Mouse (Mus musculus) heart, embryonic 13.5 days (tissue): ENCODE measurements around the gene Aldh6a1. TPM values are rescaled to one million over a fixed set of nuclear protein-coding genes. Genes with fewer than 3 reads are reported as not detected.

Experiments
- ATAC-seq: fragments of 200-750 bp; cut with Nextera tagmentation; 2 replicates; pipeline ENCODE4 v1.8.0; 2017; ENCODE audit warnings: moderate TSS enrichment; ENCODE audit not compliant: insufficient number of reproducible peaks, low FRiP score, low TSS enrichment; ENCODE audit errors: extremely low read depth
- H3K27ac ChIP-seq: fragments of 300-500 bp; sonication (generic); replicated peaks from 2 replicates; pipeline ENCODE4 v1.5.1; 2015; ENCODE audit warnings: moderate library complexity, mild to moderate bottlenecking, inconsistent platforms
- H3K27me3 ChIP-seq: fragments of 300-500 bp; sonication (generic); replicated peaks from 2 replicates; pipeline ENCODE4 v1.6.1; 2015; ENCODE audit warnings: mild to moderate bottlenecking, inconsistent platforms
- H3K36me3 ChIP-seq: fragments of 300-500 bp; sonication (generic); 2 replicates; pipeline ENCODE4 v1.6.1; 2015; ENCODE audit warnings: mild to moderate bottlenecking, inconsistent platforms
- H3K4me1 ChIP-seq: fragments of 300-500 bp; sonication (generic); 2 replicates; pipeline ENCODE4 v1.6.1; 2015; ENCODE audit warnings: inconsistent platforms
- H3K4me2 ChIP-seq: fragments of 300-500 bp; sonication (generic); 2 replicates; pipeline ENCODE4 v1.6.1; 2015; ENCODE audit warnings: inconsistent platforms, mild to moderate bottlenecking, moderate library complexity
- H3K4me3 ChIP-seq: fragments of 300-500 bp; sonication (generic); 2 replicates; pipeline ENCODE4 v1.5.1; 2015; ENCODE audit warnings: moderate library complexity, mild to moderate bottlenecking, inconsistent platforms
- H3K9ac ChIP-seq: fragments of 300-500 bp; sonication (generic); 2 replicates; pipeline ENCODE4 v1.6.1; 2015; ENCODE audit warnings: inconsistent platforms, mild to moderate bottlenecking, moderate library complexity
- H3K9me3 ChIP-seq: fragments of 300-500 bp; sonication (generic); 2 replicates; pipeline ENCODE4 v1.6.1; 2016; ENCODE audit warnings: inconsistent platforms
- WGBS: fragments of 180-500 bp; shearing (Covaris S2); methylation state at CpG from one replicate; pipeline ENCODE4 v1.1.7; 2015; ENCODE audit warnings: mixed read lengths; 5-methylcytosine and 5-hydroxymethylcytosine counted together
- polyA plus RNA-seq: library from polyadenylated mRNA; unstranded; fragments of >200 nt; fragmentation: Nextera tagmentation; extraction: Ambion mirVana; gene quantifications from 2 replicates; pipeline ENCODE4 v1.2.1, GENCODE M21; 2015

Gene Aldh6a1
- polyA plus RNA-seq, 1 experiment from 2014 or later: 36.1 TPM

DNA sequence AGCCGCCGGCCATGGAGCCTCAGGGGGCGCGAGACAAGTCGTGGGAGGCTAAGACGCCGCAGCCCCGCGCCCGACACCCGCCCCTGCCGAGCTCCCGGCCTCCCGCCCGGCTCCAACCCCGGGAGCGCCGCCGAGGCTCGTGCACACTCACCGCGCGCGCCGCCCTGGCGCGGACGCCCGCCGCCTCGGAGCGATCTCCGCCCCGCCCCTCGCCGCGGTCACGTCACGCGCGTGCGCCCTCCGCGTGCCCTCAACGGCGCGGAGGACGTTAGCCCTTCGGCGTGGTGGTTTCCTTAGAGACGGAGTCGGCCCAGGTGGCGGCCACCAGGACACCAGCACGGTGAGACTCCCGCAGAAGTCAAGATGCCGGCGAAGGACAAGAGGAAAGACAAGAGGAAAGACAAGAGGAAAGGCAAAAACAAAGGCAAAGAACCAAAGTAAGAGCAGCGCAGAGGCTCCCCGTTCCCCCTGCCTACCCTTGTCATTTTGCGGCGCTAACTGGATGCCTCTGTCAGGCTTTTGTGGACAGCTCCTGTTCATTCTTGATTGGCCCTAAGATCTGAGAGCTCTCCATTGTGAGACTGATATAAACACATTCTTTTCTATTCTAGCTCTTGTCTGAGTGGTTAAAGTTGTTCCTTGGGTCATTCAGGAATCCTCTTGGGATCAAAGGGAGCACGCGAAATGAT is 41.8 kb downstream of the Aldh6a1 start, which contains the start of the genes Entpd5 and Bbof1:
Gene Entpd5, minus strand, starts transcription at position 211 of the 689 bp plus-strand sequence.
Gene Bbof1, plus strand, starts transcription at position 253 of the 689 bp plus-strand sequence.
- peak within 1 kb of the TSS; percentile 91 for H3K4me3 ChIP-seq
- H3K4me2 ChIP-seq: peak within 1 kb of the TSS; percentile 83
- ATAC-seq: peak; percentile 92
- 1% methylated on average over 57 of the region's 63 CpGs for whole genome bisulfite sequencing
- peaks cover 5% of the 10 kb centered on the region; the same call in 1 of the 2 replicates for H3K36me3 ChIP-seq
- H3K27me3 ChIP-seq: no peaks in the 10 kb centered on the region; the same call in 1 of the 2 replicates
- peaks cover 12% of the 10 kb centered on the region for H3K4me1 ChIP-seq
- H3K27ac ChIP-seq: peak within 1 kb of the TSS; percentile 91
- no peaks in the 10 kb centered on the region for H3K9me3 ChIP-seq
- peak within 1 kb of the TSS; percentile 90 for H3K9ac ChIP-seq

GRCm38 (mm10) chr12:84407874-84408818 is 42.7 kb downstream of the Aldh6a1 start:
- peaks cover 5% of the 10 kb centered on the region; the same call in 1 of the 2 replicates for H3K36me3 ChIP-seq
- H3K27me3 ChIP-seq: no peaks in the 10 kb centered on the region; the same call in 1 of the 2 replicates
- peak overlapping the region; percentile 90 for H3K9ac ChIP-seq
- H3K4me3 ChIP-seq: peak overlapping the region; percentile 91
- WGBS: 1% methylated on average over 41 of the region's 52 CpGs
- peaks cover 12% of the 10 kb centered on the region for H3K4me1 ChIP-seq
- peak overlapping the region; percentile 83 for H3K4me2 ChIP-seq
- no peaks in the 10 kb centered on the region for H3K9me3 ChIP-seq
- peak overlapping the region; percentile 91 for H3K27ac ChIP-seq
- peak; percentile 55 for ATAC-seq

- H3K4me1 ChIP-seq: peaks cover 16% of the 10 kb centered on the region
- ATAC-seq: no peak
- 56% methylated on average over 4 of the region's 4 CpGs for WGBS
- no peak overlapping the region for H3K9ac ChIP-seq
- H3K4me2 ChIP-seq: no peak overlapping the region
- H3K27ac ChIP-seq: no peak overlapping the region
- peaks cover 5% of the 10 kb centered on the region; the same call in 1 of the 2 replicates for H3K36me3 ChIP-seq
- H3K27me3 ChIP-seq: no peaks in the 10 kb centered on the region; the same call in 1 of the 2 replicates
- H3K9me3 ChIP-seq: no peaks in the 10 kb centered on the region
- H3K4me3 ChIP-seq: no peak overlapping the region
Measured at GRCm38 (mm10) chr12:84407259-84407658, 43.5 kb downstream of the Aldh6a1 start.

- no peak for ATAC-seq
- Histone ChIP-seq H3K36me3 (peaks cover 5% of the 10 kb centered on the region; the same call in 1 of the 2 replicates), H3K4me2 (no peak overlapping the region), H3K27me3 (no peaks in the 10 kb centered on the region), H3K4me3 (no peak overlapping the region), H3K9me3 (no peaks in the 10 kb centered on the region), H3K9ac (no peak overlapping the region), H3K27ac (no peak overlapping the region), H3K4me1 (peaks cover 22% of the 10 kb centered on the region)
- WGBS: 90% methylated on average over 6 of the region's 6 CpGs
Measured at GRCm38 (mm10) chr12:84404541-84404940, 46.3 kb downstream of the Aldh6a1 start.

DNA sequence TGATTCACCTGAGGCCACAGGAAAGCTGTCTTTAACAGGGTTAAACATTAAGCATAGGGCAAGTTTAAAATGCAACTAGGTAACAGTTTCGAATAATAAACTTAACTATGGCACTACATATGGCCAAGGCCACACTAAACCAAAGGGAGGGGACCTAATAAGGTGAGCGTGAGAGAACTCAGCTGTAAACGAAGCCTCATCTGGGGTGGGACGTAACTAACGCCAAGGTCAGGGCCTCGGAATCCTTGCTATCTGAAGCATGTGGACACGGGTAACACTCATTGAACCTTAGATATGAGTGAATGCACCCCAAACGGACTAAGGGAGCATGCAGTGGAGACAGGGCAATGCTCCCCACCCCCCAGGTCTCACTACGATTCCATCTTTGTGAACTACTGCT is 47.9 kb downstream of the Aldh6a1 start:
- no peak overlapping the region for H3K27ac ChIP-seq
- H3K4me1 ChIP-seq: peaks cover 18% of the 10 kb centered on the region
- H3K4me2 ChIP-seq: no peak overlapping the region
- no peak for ATAC-seq
- H3K27me3 ChIP-seq: no peaks in the 10 kb centered on the region
- H3K9ac ChIP-seq: no peak overlapping the region
- H3K9me3 ChIP-seq: no peaks in the 10 kb centered on the region
- no peak overlapping the region for H3K4me3 ChIP-seq
- peaks cover 5% of the 10 kb centered on the region; the same call in 1 of the 2 replicates for H3K36me3 ChIP-seq
- 42% methylated on average over 9 of the region's 9 CpGs for WGBS

DNA sequence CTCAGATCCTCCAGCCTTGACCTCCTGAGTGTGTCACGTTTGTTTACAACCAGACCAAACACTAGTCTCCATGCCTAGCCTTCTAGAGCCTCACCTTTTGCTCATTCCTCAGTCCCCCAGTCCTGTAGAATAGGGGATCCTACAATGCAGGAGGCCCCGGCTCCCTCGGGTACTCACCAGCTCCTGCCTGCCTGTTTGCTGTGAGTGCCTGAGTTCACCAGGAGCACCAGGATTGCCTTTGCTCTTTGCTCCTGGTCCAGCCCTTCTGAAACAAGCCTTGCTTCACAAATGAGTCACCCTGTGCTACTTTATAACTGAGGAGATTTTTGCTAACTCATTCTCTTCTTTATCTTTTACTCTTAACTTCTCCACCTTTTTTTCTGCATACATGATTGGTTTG is 50.2 kb downstream of the Aldh6a1 start:
- Histone ChIP-seq H3K9me3 (no peaks in the 10 kb centered on the region), H3K27ac (no peak overlapping the region), H3K9ac (no peak overlapping the region), H3K4me1 (peaks cover 14% of the 10 kb centered on the region), H3K36me3 (peaks cover 5% of the 10 kb centered on the region), H3K4me2 (no peak overlapping the region), H3K4me3 (no peak overlapping the region), H3K27me3 (no peaks in the 10 kb centered on the region)
- ATAC-seq: no peak
- WGBS: 53% methylated on average over 3 of the region's 3 CpGs

- no peaks in the 10 kb centered on the region for H3K9me3 ChIP-seq
- ATAC-seq: no peak
- H3K36me3 ChIP-seq: peaks cover 8% of the 10 kb centered on the region
- H3K4me2 ChIP-seq: no peak overlapping the region
- no peak overlapping the region for H3K27ac ChIP-seq
- H3K4me3 ChIP-seq: no peak overlapping the region
- 0 out of 2 replicates have a peak overlapping the region, but pooled peaks have one; percentile 2 for H3K9ac ChIP-seq
- H3K4me1 ChIP-seq: peaks cover 14% of the 10 kb centered on the region
- no peaks in the 10 kb centered on the region for H3K27me3 ChIP-seq
- WGBS: 69% methylated on average over 3 of the region's 3 CpGs
Measured at GRCm38 (mm10) chr12:84400068-84400467, 50.7 kb downstream of the Aldh6a1 start.

DNA sequence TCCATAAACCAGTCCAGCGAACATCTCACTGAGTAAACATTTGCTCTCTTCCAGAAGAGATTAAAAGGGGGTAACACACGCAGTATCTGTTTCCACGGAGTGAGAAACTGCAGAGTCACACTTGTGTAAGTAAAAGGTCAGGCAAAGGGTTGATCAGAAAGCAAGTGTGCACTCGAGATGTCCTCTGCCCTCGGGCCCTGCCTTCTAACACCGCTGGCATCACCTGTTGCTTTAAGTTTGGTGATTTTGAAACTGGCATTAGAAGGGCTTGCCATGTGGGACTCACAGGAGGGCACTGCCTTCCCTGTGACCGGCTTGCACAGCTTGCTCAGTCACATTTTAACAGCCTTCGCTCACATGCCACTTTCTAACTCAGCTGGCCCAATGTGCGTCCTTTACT is 51.1 kb downstream of the Aldh6a1 start:
- 64% methylated on average over 9 of the region's 9 CpGs for WGBS
- ATAC-seq: no peak
- Histone ChIP-seq H3K27me3 (no peaks in the 10 kb centered on the region), H3K4me2 (no peak overlapping the region), H3K9me3 (no peaks in the 10 kb centered on the region), H3K4me1 (peaks cover 14% of the 10 kb centered on the region), H3K36me3 (peaks cover 8% of the 10 kb centered on the region), H3K4me3 (no peak overlapping the region), H3K9ac (0 out of 2 replicates have a peak overlapping the region, but pooled peaks have one; percentile 2), H3K27ac (no peak overlapping the region)

GRCm38 (mm10) chr12:84399135-84399534 is 51.7 kb downstream of the Aldh6a1 start:
- no peak overlapping the region for H3K27ac ChIP-seq
- no peaks in the 10 kb centered on the region for H3K27me3 ChIP-seq
- H3K9me3 ChIP-seq: no peaks in the 10 kb centered on the region
- no peak overlapping the region for H3K4me3 ChIP-seq
- WGBS: 78% methylated on average over 9 of the region's 9 CpGs
- H3K36me3 ChIP-seq: peaks cover 8% of the 10 kb centered on the region
- H3K9ac ChIP-seq: no peak overlapping the region
- no peak overlapping the region for H3K4me2 ChIP-seq
- peaks cover 14% of the 10 kb centered on the region for H3K4me1 ChIP-seq
- ATAC-seq: no peak

DNA sequence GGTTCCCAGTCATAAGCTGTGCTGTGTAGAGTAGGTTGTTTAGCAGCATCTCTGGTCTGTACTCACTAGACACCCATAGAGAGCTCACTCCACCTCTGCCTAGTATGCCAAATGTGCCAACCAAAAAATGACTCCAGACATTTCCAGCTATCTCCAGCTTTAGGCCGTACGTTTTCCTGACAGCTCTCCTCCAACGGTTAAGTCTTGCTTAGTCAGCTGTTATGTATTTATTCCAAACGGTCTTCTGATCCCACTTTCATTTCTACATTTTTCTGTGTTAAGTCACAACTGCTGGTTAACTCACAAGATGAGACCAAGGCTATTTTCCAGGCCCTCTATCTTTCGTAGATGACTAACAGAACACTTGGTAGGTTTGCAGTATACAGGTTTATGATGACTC is 52.2 kb downstream of the Aldh6a1 start:
- no peak for ATAC-seq
- Histone ChIP-seq H3K36me3 (peaks cover 11% of the 10 kb centered on the region), H3K4me1 (peaks cover 14% of the 10 kb centered on the region), H3K9ac (no peak overlapping the region), H3K27ac (no peak overlapping the region), H3K4me2 (no peak overlapping the region), H3K9me3 (no peaks in the 10 kb centered on the region), H3K27me3 (no peaks in the 10 kb centered on the region), H3K4me3 (no peak overlapping the region)
- WGBS: 80% methylated on average over 5 of the region's 5 CpGs

GRCm38 (mm10) chr12:84397685-84398084 is 53.1 kb downstream of the Aldh6a1 start:
- Histone ChIP-seq H3K27me3 (no peaks in the 10 kb centered on the region), H3K36me3 (peaks cover 17% of the 10 kb centered on the region), H3K4me1 (peaks cover 9% of the 10 kb centered on the region; the same call in 1 of the 2 replicates), H3K4me3 (no peak overlapping the region), H3K9me3 (no peaks in the 10 kb centered on the region), H3K4me2 (no peak overlapping the region), H3K27ac (no peak overlapping the region), H3K9ac (no peak overlapping the region)
- no peak for ATAC-seq
